Mouse (Mus musculus): ENCODE data around the gene Taf1b.

GRCm38 (mm10) chr12:24541426-24542154 lies 43.4 kb downstream of the Taf1b start:
- TF ChIP-seq CTCF (IDR thresholded peaks at IDR 0.05) (no peak), EP300 (IDR thresholded peaks at IDR 0.05) (no peak)

Data from lung, postnatal 0 days (tissue).